Mouse (Mus musculus) frontal cortex, adult 2 months (tissue): ENCODE measurements around the gene Evpl. TPM values are rescaled to one million over a fixed set of nuclear protein-coding genes. Genes with fewer than 3 reads are reported as not detected.
"Not testable (repeated sequence)": the region's sequence is repeated elsewhere in the genome, so short reads cannot be mapped to it uniquely, and the experiment has no call there.

Experiments used
- DNase-seq, 2 experiments: peaks; one replicate each; pipeline ENCODE4 v3.0.0; 2022; ENCODE audit warnings: low spot score in 1 of 2; ENCODE audit errors: extremely low spot score in 1 of 2
- polyA plus RNA-seq: library from polyadenylated mRNA; depleted of rRNA; stranded (reverse); fragments of >200 nt; gene quantifications from 2 replicates; pipeline ENCODE4 v1.2.3, GENCODE M21; 2012; rRNA removed

Evpl gene
- 1.0 and 1.1 TPM in 2 replicates for polyA plus RNA-seq

- no peak for DNase-seq
These were observed at the start of gene Evpl for GRCm38 (mm10) chr11:116237742-116238395. Gene Evpl, minus strand, starts transcription at chr11:116238077.

DNA sequence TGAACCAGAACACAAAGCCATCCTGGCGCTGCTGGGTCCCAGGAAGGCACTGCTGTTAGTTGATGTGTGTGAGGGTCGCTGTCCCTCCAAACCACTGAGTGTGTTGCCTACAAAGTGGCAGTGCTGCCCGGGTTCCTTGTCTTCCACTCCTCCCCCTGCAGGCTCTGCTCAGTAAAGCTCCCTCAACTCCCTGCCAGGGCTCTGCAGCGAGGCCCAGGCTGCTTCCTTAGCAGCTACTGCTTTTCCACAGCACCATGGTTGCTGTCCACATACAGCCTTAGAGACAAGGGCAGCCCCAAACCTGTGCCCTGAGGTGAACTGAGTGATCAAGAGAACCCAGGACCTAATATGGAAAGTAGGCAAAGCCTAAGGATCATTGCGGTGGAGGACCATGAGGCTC lies 49.5 kb upstream of the Evpl start:
- DNase-seq, result no peak

DNA sequence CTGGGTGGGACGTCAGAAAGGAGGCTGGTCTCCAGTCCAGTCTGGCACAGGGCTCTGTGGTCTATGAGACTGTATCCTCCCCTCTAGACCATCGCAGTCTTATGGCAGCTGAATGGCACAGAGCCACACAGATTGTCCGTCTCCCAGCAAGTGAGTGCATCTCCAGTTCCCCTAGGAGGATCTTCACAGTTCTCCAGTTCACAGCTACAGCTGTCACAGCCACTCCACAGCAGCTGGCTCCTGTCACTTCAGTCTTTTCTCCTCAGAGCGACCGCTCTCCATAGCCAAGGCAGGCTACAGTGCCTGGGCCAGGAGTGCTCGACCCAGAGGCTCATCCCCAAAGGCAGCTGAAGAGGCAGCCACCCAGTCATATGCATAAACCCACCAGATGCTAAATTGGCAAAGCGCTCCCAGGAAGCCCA lies 47.9 kb upstream of the Evpl start:
- no peak for DNase-seq

- DNase-seq, result no peak
These were observed 46.1 kb upstream of the Evpl start for GRCm38 (mm10) chr11:116283982-116284381.

- no peak for DNase-seq
These were observed 45.1 kb upstream of the Evpl start for GRCm38 (mm10) chr11:116282912-116283521.

DNA sequence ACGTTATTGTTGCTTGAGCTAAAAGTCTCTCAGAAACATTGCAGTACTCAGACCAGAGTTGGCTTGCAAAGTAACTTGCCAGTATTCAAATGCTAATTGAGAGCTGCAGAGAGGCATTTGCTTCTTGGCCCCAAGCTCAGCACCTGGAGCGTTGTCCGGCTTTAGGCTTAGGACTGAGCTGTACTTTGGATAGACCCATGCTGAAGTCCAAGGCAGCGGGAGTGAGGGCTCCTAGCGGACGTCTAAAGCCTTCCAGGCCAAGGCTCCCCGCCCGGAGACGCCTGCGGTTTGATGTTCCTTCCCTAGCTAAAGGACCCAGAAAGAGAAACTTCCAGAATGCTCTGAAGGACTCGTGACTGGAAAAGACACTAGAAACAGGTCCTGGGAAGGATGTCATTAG lies 44.2 kb upstream of the Evpl start:
- DNase-seq, result no peak

GRCm38 (mm10) chr11:116281671-116282070 lies 43.8 kb upstream of the Evpl start:
- DNase-seq, result no peak

- DNase-seq, result no peak
These were observed 43.1 kb upstream of the Evpl start, which contains the start of gene Galr2 for GRCm38 (mm10) chr11:116280751-116281663. Gene Galr2, plus strand, starts transcription at chr11:116280939.

GRCm38 (mm10) chr11:116277184-116277583 lies 39.3 kb upstream of the Evpl start:
- DNase-seq, result not testable (repeated sequence)

DNA sequence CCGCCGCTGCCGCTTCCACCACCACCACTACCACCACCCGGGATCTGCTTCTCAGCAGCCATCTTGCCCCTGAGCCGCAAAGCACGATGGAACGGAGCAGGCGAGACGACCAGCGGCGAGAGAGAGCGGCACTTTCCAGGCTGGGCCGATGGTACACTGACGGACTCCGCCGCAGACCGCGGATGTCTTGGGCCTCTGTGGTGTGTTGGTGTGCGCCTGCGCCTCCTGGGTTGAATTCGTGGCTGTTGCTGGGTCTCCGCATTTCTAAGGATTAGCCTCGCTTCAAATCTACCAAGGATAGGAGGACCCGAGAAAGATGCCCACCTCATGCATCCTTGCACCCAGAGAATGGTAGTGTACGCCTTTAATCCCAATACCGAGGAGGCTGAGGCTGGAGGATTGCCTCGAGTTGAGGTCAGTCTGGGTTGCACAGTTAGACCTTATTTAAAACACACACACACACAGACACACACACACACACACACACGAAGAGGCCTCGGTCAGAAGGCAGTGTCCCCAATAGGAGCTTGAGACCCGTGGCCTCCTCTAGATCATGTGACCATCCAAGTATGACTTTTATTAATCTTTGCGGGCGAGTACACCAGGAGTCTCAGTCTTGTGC lies 36.3 kb upstream of the Evpl start, which contains the start of gene Srp68:
Gene Srp68, minus strand, starts transcription at position 173 of the 622 bp plus-strand sequence.
- DNase-seq, result peak; percentile 84 to 97

- no peak for DNase-seq
These were observed 35.7 kb upstream of the Evpl start for GRCm38 (mm10) chr11:116273469-116274044.

- DNase-seq, result no peak
These were observed 35.0 kb upstream of the Evpl start for GRCm38 (mm10) chr11:116272589-116273468.

DNA sequence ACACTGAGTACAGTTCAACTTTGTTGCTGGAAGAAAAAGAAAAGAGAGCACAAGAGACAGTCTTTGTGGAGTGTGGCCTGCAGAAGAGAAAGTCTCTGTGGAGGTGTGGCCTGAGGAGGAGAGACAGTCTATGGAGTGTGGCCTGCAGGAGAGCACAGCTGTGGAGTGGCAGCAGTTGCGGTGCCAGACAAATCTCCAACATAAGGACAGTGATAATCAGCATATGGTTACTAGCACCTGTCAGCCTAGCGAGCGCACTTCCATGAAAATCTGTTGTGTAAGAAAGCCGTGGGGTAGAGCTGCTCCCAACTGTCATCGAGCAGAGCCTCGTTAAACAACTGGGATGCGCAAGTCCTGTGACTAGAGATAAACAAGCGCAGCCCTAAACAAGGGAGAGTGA lies 31.7 kb upstream of the Evpl start:
- DNase-seq, result no peak

DNA sequence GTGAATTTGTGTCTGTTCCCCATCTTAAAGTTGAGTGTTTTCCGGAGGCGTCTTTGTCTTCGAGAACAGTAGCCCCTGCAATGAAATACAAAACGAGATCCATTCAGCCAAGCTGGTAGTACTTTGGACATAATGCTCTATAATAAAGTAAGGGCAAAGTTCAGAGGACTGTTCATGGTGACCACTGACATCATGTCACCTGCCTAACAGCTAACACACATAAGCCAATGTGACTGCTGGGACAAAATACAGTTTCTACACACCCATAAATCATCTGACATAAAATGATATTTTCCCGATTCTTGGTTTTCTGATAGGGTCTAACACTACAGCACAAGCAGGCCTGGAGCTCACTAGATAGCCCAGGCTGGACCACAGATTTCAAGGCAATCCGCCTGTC lies 30.4 kb upstream of the Evpl start:
- DNase-seq, result no peak

GRCm38 (mm10) chr11:116267637-116268036 lies 29.8 kb upstream of the Evpl start:
- DNase-seq, result no peak

GRCm38 (mm10) chr11:116265850-116266249 lies 28.0 kb upstream of the Evpl start:
- DNase-seq, result no peak

GRCm38 (mm10) chr11:116265352-116265751 lies 27.5 kb upstream of the Evpl start:
- peak in 1 of 2 experiments; percentile 45 for DNase-seq

DNA sequence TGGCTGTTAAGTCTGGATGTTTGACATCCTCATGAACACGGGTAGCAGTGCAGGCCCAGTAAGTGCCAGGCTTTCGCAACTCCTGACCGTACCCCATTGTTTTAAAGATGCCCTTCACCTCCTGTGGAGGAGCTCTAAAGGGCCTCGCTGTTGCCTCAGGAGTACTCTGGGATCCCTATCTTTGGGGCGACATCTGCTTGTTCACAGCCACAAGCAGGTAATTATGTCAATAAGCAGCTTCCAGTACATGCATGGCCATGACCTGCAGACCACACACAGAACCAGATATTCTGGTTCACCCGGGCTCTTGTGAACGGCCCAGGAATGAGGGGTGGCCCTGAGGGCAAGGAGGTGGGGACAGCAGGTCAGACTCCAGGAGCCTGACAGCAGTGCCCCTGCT lies 22.4 kb upstream of the Evpl start:
- no peak for DNase-seq

GRCm38 (mm10) chr11:116259461-116259860 lies 21.6 kb upstream of the Evpl start:
- no peak for DNase-seq
